7 mouse cellular contexts compared by ENCODE assay signal in genomic region chr11:97449601-97450293, GRCm38 (mm10). TPM values are rescaled to one million over a fixed set of nuclear protein-coding genes. Genes with fewer than 3 reads are reported as not detected.
DNase-seq lines count a peak whose midpoint lies in the region; ATAC-seq and TF ChIP-seq lines count a peak whose summit lies in the region.

No protein-coding gene starts in this region.

- peaks cover 76% of the 10 kb centered on the region for H3K36me3 ChIP-seq in embryonic facial prominence, embryonic 14.5 days (ENCODE audit: control insufficient read depth, insufficient read depth, low read length)
- H3K36me3 ChIP-seq in kidney, adult 2 months (ENCODE audit: control insufficient read depth, insufficient read depth, low read length): no peaks in the 10 kb centered on the region
- H3K36me3 ChIP-seq in limb, embryonic 12.5 days: peaks cover 71% of the 10 kb centered on the region
- peaks cover 26% of the 10 kb centered on the region; the same call in 1 of the 2 replicates for H3K36me3 ChIP-seq in midbrain, embryonic 13.5 days
- peaks cover 51% of the 10 kb centered on the region for H3K36me3 ChIP-seq in stomach, embryonic 15.5 days

- TF ChIP-seq POLR2A in brain, embryonic 14.5 days (IDR thresholded peaks at IDR 0.05; ENCODE audit: borderline replicate concordance, extremely low read depth, insufficient read depth, insufficient read length, poor library complexity, severe bottlenecking): peak; percentile 21; the same call in 1 of the 2 replicates
- no peak for TF ChIP-seq POLR2A in kidney, adult 2 months (IDR thresholded peaks at IDR 0.05; ENCODE audit: low read depth, low read length)

- WGBS in embryonic facial prominence, embryonic 14.5 days: 11% methylated on average over 15 of the region's 15 CpGs
- WGBS in kidney, adult 2 months: 8% methylated on average over 15 of the region's 15 CpGs
- 15% methylated on average over 15 of the region's 15 CpGs for WGBS in limb, embryonic 12.5 days
- WGBS in midbrain, embryonic 13.5 days: 15% methylated on average over 15 of the region's 15 CpGs
- WGBS in stomach, embryonic 15.5 days: 15% methylated on average over 15 of the region's 15 CpGs

- peak; percentile 94 for ATAC-seq in embryonic facial prominence, embryonic 14.5 days (ENCODE audit: low read depth)
- ATAC-seq in limb, embryonic 12.5 days (ENCODE audit: insufficient number of reproducible peaks, insufficient read depth, low FRiP score, low TSS enrichment, low read depth): peak; percentile 87
- peak; percentile 90 for ATAC-seq in midbrain, embryonic 13.5 days
- ATAC-seq in stomach, embryonic 15.5 days (ENCODE audit: insufficient read depth, low FRiP score, low read depth): peak; percentile 69

- no peaks in the 10 kb centered on the region for H3K9me3 ChIP-seq in embryonic facial prominence, embryonic 14.5 days (ENCODE audit: control insufficient read depth, low read length)
- no peaks in the 10 kb centered on the region for H3K9me3 ChIP-seq in limb, embryonic 12.5 days
- no peaks in the 10 kb centered on the region for H3K9me3 ChIP-seq in midbrain, embryonic 13.5 days
- no peaks in the 10 kb centered on the region for H3K9me3 ChIP-seq in stomach, embryonic 15.5 days

- peak overlapping the region; percentile 78 for H3K4me2 ChIP-seq in embryonic facial prominence, embryonic 14.5 days (ENCODE audit: low read depth, low read length)
- H3K4me2 ChIP-seq in limb, embryonic 12.5 days: peak overlapping the region; percentile 73
- H3K4me2 ChIP-seq in midbrain, embryonic 13.5 days (replicated peaks): peak overlapping the region; percentile 85
- H3K4me2 ChIP-seq in stomach, embryonic 15.5 days: peak overlapping the region; percentile 62

- H3K27me3 ChIP-seq in embryonic facial prominence, embryonic 14.5 days (replicated peaks; ENCODE audit: control insufficient read depth, insufficient read depth, low read length): no peaks in the 10 kb centered on the region
- H3K27me3 ChIP-seq in kidney, adult 2 months (replicated peaks; ENCODE audit: control insufficient read depth, insufficient read depth, low read length): no peaks in the 10 kb centered on the region
- no peaks in the 10 kb centered on the region for H3K27me3 ChIP-seq in limb, embryonic 12.5 days
- H3K27me3 ChIP-seq in midbrain, embryonic 13.5 days: no peaks in the 10 kb centered on the region
- H3K27me3 ChIP-seq in stomach, embryonic 15.5 days (replicated peaks): no peaks in the 10 kb centered on the region

- TF ChIP-seq CTCF in brain, embryonic 14.5 days (IDR thresholded peaks at IDR 0.05; ENCODE audit: borderline replicate concordance, extremely low read depth, insufficient read depth, insufficient read length): no peak
- no peak for TF ChIP-seq CTCF in kidney, adult 2 months (conservative IDR thresholded peaks at IDR 0.05; ENCODE audit: insufficient read depth, insufficient read length, low read depth, low read length)

- H3K4me3 ChIP-seq in embryonic facial prominence, embryonic 14.5 days (ENCODE audit: low read depth, low read length): peak overlapping the region; percentile 55
- peak overlapping the region; percentile 54 for H3K4me3 ChIP-seq in kidney, adult 2 months (ENCODE audit: insufficient read depth, low read depth, low read length)
- peak overlapping the region; percentile 49 for H3K4me3 ChIP-seq in limb, embryonic 12.5 days (replicated peaks)
- H3K4me3 ChIP-seq in midbrain, embryonic 13.5 days (replicated peaks): peak overlapping the region; percentile 60
- peak overlapping the region; percentile 43 for H3K4me3 ChIP-seq in stomach, embryonic 15.5 days (replicated peaks)

- peak overlapping the region; percentile 72 for H3K9ac ChIP-seq in embryonic facial prominence, embryonic 14.5 days (ENCODE audit: low read depth, low read length)
- peak overlapping the region; percentile 57 for H3K9ac ChIP-seq in limb, embryonic 12.5 days (replicated peaks)
- H3K9ac ChIP-seq in midbrain, embryonic 13.5 days (replicated peaks): peak overlapping the region; percentile 80
- H3K9ac ChIP-seq in stomach, embryonic 15.5 days: no peak overlapping the region

- H3K27ac ChIP-seq in embryonic facial prominence, embryonic 14.5 days (replicated peaks; ENCODE audit: low read depth, low read length): peak overlapping the region; percentile 91
- peak overlapping the region; percentile 92 for H3K27ac ChIP-seq in kidney, adult 2 months (ENCODE audit: insufficient read depth, low read depth, low read length)
- peak overlapping the region; percentile 77 for H3K27ac ChIP-seq in limb, embryonic 12.5 days
- peak overlapping the region; percentile 78 for H3K27ac ChIP-seq in midbrain, embryonic 13.5 days
- H3K27ac ChIP-seq in stomach, embryonic 15.5 days: peak overlapping the region; percentile 76

- peaks cover 15% of the 10 kb centered on the region for H3K4me1 ChIP-seq in embryonic facial prominence, embryonic 14.5 days (ENCODE audit: control insufficient read depth, insufficient read depth, low read length)
- peaks cover 10% of the 10 kb centered on the region for H3K4me1 ChIP-seq in kidney, adult 2 months (ENCODE audit: control insufficient read depth, insufficient read depth, low read length)
- peaks cover 25% of the 10 kb centered on the region for H3K4me1 ChIP-seq in limb, embryonic 12.5 days (replicated peaks)
- peaks cover 54% of the 10 kb centered on the region for H3K4me1 ChIP-seq in midbrain, embryonic 13.5 days (replicated peaks)
- peaks cover 33% of the 10 kb centered on the region for H3K4me1 ChIP-seq in stomach, embryonic 15.5 days

- DNase-seq in brain, embryonic 14.5 days (ENCODE audit: low read depth): peak; percentile 94
- peak; percentile 96 for DNase-seq in embryonic facial prominence, embryonic 14.5 days (ENCODE audit: low spot score)
- peak; percentile 85 to 90 for DNase-seq in heart, adult 18-20 months
- DNase-seq in kidney, adult 2 months: peak; percentile 88

RNA-seq across cellular contexts. Expression of gene Arhgap23, which starts 34.4 kb away (rescaled TPM):
- polyA plus RNA-seq in brain, embryonic 14.5 days (2012; rRNA removed): 25.3 and 35.8 TPM in 2 replicates
- 8.9 and 9.5 TPM in 2 replicates for polyA plus RNA-seq in embryonic facial prominence, embryonic 14.5 days (2014; fragmentation: Nextera tagmentation; extraction: Ambion mirVana)
- 10 to 100 TPM; 12.5 to 13.5 TPM for total RNA-seq in heart, adult 18-20 months (2021)
- polyA plus RNA-seq in kidney, adult 2 months (2012; rRNA removed): 14.9 and 17.1 TPM in 2 replicates
- 7.3 and 7.4 TPM in 2 replicates for polyA plus RNA-seq in limb, embryonic 12.5 days (2016; fragmentation: Nextera tagmentation; extraction: Ambion mirVana)
- polyA plus RNA-seq in midbrain, embryonic 13.5 days (2015; fragmentation: Nextera tagmentation; extraction: Ambion mirVana): 5.1 and 6.5 TPM in 2 replicates
- polyA plus RNA-seq in stomach, embryonic 15.5 days (2015; fragmentation: Nextera tagmentation; extraction: Ambion mirVana): 6.1 and 6.2 TPM in 2 replicates

RNA-seq across cellular contexts. Expression of gene 4933428G20Rik, which starts 50.4 kb away (rescaled TPM):
- polyA plus RNA-seq in brain, embryonic 14.5 days (2012; rRNA removed): 0.12 and 0.21 TPM in 2 replicates
- 0.13 TPM in 1 of 2 replicates, not detected in the other for polyA plus RNA-seq in embryonic facial prominence, embryonic 14.5 days (2014; fragmentation: Nextera tagmentation; extraction: Ambion mirVana)
- total RNA-seq in heart, adult 18-20 months (2021): not detected
- polyA plus RNA-seq in kidney, adult 2 months (2012; rRNA removed): not detected in 2 replicates
- 0.36 and 1.4 TPM in 2 replicates for polyA plus RNA-seq in limb, embryonic 12.5 days (2016; fragmentation: Nextera tagmentation; extraction: Ambion mirVana)
- polyA plus RNA-seq in midbrain, embryonic 13.5 days (2015; fragmentation: Nextera tagmentation; extraction: Ambion mirVana): 0.88 and 1.2 TPM in 2 replicates
- polyA plus RNA-seq in stomach, embryonic 15.5 days (2015; fragmentation: Nextera tagmentation; extraction: Ambion mirVana): 0.71 and 0.89 TPM in 2 replicates

Comparison
In these comparisons a context has a peak if more than half of its experiments do, and no peak if none do; other contexts are left out.
1. Peak in every context shown above with its lines: DNase-seq, ATAC-seq, H3K4me3 ChIP-seq and H3K27ac ChIP-seq.